Mouse (Mus musculus): ENCODE results near the gene Zeb2.

Gene Zeb2

DNA sequence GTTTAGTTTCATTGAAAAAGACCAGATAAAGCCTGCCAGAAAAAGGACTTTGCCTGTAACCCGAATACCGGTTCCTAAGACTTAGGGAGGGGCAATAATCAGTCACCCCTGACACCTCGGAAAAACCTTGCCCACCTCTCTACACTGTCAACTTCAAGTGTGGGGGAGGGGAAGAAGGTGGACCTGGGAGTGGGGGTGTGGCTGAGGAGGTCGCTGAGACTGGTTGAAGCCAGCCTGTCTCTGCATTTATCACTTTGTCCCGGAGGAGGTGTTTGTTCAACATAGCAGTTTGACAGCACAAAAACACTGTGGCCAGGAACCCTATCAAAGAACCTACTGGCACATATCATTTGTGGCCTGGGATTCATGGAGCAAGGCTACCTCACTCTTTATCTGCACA lies 19.2 kb downstream of the Zeb2 start:
- no peak for DNase-seq (ENCODE audit: low read depth, low spot score)

DNA sequence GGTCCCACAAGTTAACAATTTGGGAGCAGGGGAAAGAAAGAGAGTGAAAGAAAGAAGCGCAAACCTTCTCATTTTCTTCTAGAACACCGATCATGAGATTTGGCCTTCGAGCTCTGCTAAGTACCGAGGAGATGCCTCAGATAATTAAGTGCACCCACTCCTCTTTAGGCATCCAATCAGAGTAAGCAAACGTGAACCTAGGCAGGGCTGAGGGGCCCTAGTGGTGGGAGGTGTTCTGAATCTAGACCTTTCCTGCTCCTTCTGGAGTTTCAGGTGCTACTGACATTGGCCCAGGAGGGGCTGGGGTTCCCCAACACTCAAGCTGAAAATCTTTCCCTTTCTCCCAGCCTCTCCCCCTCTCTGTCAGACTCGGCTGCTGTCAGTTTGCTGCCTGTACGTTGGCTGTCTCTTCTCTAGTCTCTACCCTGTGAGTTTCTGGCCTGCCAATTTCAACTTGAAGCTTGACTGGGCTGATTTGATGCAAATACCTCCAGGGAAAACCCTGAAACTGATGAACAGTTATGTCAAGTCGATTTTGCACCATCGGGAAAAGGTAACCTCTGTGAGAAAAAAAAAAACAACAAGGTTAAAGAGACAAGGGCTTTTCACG lies 20.5 kb downstream of the Zeb2 start:
- DNase-seq (ENCODE audit: low read depth, low spot score), result no peak

DNA sequence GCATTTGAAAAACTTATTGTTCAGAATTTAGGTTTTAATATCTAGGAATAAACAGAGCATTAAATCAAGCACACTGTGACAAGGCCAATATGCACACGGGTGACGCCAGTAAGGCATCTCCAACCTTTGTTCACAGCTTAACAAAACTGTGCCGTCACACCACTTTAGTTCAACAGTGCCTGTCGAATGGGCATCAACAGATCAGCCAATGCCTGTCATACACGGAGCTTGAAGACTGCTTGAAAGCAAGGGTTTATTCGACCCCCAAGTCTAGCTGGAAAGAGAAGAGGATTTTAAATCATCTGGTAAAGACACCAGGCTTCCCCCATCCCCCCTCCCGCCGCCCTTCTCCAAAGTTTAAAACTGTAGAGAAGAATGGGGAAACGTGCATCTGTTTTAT lies 21.4 kb downstream of the Zeb2 start:
- no peak for DNase-seq (ENCODE audit: low read depth, low spot score)

DNA sequence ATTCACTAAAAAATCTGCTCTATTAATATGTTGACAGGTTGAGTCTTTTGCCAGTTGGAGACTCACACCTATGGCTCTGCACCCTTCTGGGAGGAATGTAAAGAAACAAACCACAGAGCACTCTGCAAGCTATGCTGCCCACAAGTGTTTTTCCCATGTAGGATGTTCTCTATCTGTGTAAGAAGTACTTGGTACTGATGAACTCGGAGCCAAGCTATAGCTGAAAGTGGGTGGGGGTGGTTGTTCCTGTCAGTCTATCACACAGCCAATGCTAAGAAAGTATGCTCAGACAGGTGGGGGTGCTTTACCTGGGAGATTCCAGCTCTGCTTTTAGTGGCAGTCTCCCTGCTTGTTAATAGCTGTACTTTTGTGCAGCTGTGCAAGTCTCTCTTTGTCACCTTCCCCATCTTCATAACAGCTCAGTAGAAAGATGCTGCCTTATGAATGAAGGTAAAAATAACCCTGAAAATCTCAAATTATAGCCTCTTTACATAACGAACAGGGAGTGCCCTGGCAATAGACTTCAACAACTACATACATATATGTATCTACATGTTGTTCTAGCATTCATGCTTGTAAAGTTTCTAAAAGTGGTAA lies 22.7 kb downstream of the Zeb2 start:
- no peak for DNase-seq (ENCODE audit: low read depth, low spot score)

DNA sequence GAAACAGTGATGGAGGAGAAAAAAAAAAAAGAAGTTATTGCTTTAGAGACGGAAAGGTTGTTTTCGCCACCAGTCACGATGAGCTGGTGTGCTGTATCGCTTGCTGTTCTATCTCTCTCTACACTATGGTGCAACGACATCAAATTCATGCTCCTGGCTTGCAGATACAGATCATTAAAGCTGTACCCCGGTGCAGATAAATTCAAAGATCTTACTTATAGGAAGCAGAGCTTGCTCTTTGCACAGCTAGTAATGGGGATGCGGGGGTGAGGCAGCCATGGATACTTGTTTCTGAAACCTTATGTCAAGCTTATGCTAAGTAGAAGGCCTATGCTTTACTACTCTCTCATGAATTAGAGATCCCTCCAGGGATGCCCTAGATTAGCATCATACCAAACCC lies 23.7 kb downstream of the Zeb2 start:
- DNase-seq (ENCODE audit: low read depth, low spot score), result no peak

DNA sequence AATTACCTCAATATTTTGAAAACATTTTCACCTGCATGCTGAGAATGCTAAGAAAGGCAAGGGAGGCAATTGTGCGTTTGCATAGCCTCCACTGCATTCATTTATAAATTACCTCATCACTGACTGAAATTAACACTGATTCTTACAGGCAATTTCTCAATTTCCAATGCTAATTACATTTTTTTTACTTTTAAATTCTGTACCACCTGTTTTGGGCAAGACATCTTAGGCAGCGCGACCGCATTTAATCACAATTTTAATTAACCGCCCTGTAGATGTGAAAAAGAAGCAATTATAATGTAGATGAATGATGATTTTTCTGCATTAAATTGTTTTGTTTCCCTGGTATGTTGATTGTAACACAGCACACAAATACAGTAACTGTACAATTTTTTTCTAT lies 24.5 kb downstream of the Zeb2 start:
- DNase-seq (ENCODE audit: low read depth, low spot score), result no peak

DNA sequence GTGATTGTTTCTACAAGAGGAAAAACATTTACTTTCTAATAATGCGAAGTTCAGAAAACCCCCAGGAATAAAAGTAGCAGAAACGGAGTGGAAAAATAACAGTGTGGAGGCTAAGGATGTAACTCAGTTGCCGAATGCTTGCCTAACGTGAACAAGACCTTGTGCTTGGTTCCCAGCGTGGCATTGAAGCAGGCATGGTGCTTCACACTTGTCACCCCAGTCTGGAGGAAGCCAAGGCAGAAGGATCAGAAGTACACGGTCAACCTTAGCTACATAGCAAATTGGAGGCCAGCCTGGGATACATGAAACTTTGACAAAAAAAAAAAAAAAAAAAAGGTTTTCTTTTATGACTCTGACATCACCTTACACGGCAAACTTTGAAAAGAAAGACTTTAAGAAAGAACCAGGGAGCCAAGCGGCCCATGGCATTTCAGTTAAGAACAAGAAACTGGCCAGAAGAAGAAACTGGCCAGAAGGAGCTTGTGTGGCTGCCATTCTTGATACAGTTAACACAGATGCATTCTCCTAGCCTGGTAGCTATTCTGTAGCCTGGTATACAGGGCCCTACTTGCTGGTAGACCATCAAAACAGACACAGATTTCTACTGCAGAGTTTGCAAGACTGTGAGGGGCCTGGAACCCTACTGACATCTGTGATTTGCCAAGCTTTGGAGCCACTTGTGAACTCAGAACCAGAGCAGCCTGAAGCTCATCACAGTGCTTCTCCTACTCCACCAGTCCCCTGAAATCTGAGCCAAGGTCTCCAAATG lies 26.5 kb downstream of the Zeb2 start:
- DNase-seq (ENCODE audit: low read depth, low spot score), result no peak

DNA sequence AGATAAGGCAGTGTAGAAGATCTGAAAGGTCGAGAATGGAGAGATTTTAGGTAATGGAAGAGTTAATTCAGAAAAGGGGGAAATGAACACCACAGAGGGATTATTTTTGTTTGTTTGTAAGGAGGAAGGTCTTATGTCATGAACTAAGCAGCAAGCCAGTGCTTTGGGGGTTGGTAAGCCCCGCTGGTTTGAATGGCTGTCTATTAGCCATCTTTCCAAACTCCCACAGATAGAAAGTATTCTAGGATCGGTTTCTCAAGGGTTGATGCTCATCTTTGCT lies 28.0 kb downstream of the Zeb2 start:
- DNase-seq (ENCODE audit: low read depth, low spot score), result no peak

DNA sequence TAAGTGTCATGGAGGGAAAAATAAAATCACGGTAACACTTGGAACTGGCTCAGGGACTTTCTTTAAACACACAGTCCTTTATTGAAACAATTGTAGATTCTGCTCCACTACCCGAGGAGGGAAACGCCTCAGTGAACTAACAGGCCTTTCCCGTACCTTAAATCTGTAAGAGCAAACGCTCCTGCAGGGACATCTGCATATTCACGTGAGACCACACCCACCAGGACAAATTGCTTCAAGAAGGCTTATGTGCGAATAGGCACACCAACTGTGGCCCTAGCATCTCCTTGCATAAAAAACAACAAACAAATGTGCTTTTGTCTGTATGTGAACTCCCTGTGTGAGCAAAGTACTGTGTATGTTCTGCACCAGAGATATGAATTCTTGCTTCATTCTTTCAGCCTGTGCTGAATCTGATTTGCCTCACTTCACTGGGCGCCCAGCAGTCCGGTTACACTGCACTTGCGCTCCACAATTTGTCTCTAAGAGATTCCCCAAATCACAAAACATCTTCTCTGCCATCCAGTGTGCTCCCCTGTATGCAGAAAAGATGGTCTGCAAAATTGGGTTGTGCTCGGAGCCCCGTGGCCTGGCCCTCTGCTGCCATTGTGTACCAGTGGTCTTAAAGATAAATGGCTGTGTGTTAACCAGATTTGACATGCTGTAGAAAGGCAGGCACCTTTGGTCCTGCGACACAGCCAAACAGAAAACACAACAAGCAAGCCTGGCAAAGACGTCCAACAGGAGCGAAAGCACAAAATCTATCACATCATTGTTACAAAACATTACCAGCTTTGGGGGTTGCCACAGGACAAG lies 28.6 kb downstream of the Zeb2 start:
- DNase-seq (ENCODE audit: low read depth, low spot score), result no peak

DNA sequence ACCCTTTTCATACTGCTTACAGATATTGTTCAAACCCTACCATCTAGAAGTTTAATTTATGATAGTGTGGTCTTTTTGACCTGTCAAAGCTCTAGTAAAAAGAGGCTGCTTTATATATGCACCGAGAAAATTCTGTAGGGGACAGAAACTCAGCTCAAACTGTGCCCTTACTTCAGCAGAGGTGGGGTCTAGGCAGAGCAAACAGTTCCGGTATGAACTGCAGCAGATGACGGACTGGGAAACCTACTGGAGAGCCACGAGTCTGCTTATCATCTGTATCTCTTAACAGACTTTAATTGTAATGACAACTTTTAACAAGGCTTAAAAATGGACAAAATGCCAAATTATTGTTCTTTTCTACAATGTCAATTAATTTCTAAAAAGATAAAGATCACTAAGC lies 30.0 kb downstream of the Zeb2 start:
- no peak for DNase-seq (ENCODE audit: low read depth, low spot score)

DNA sequence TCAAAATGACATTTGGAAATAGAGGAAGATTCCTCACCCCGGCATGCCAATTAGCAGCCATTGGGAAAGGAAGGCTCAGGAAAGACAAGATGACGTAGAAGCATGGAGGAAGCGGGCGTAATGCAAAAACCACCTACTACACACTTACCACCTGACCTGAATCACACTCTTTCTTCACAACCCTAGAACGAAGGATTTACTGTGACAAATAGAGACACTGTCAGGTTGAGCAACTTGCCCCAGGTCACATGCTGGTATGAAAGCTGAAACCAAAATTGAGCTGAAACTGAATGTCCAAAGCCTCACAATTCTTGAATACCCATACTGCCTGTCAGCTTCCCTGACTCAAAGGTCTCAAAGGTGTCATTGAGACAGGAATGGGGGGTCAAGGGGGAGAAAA lies 31.5 kb downstream of the Zeb2 start:
- no peak for DNase-seq (ENCODE audit: low read depth, low spot score)

DNA sequence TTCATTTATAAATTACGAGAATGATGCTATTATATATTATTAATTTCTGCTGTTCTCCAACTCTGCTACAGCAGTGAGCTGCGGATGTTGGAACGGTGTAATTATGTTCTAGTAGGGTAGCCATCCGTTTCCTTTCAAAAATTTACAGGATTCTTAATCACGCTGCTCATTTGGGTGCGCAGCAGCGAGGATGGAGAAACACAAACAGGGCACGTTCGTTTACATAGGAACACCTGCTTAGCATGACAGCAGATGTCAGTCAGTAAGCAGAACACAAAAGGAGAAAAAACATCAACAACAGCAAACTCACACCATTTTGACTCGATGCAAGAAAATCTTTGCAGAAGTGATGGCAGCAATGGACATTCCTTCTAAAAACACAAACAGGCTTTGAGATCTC lies 34.2 kb downstream of the Zeb2 start:
- no peak for DNase-seq (ENCODE audit: low read depth, low spot score)

DNA sequence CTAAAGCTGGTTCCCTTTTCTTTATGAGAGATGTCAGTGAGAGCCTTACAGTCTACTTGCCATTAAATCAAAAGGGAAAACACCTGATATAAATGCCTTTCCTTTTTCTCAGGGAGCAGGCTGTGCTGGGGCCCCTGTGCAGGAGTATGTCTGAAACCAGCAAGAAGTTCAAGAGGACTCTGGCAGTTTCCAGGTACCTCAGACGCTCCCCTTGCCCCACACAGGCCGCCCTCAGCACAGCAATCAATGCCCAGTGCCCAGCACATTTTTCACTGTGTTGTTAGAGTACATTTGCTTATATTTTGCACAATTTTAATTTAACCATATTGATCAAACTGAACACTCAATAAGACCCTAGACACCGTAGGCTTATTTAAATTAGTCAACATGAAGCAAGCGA lies 35.6 kb downstream of the Zeb2 start:
- no peak for DNase-seq (ENCODE audit: low read depth, low spot score)

DNA sequence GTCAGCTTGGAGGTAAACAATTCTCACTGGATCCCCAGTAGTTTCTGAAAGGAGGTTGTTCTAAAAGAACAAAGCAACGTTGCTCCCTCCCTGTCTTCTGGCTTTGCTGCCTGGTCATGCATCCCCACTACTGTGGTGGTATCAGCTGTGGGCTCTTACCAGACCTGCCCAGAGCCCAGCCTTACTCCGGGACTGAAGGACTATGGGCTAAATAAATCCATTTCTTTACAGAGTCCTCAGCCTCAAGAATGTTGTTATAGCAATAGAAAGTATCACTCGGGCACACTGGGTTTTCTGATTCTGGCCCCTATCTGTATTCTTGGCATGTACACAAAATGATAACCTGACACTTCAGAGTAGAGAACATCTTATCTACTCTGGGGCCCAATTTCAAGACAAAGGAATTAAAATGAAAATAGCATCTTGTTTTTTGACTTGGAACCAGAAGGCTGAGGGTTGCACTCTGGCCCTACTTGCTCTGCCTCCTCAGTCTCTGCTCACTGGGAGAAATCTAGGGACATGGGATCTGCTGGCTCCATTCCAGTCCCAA lies 39.2 kb downstream of the Zeb2 start:
- DNase-seq (ENCODE audit: low read depth, low spot score), result no peak

DNA sequence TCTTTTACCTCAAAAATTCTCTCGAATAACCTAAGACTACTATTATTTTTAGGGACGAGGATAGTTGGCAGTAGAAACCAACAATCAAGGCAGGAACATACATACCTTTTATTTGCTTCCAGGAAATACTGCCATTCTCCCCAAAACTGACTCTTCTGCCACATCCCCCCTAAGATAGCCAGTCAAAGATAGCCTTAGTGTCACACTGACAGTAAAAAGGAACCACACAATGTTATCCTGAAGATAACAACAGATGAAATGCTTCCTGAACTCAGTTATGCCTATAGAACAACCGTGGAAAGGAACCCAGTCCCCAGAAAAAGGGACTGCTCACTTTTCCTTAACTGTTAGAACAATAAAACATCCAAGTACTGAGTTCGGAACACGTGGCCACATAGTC lies 39.8 kb downstream of the Zeb2 start:
- DNase-seq (ENCODE audit: low read depth, low spot score), result no peak

DNA sequence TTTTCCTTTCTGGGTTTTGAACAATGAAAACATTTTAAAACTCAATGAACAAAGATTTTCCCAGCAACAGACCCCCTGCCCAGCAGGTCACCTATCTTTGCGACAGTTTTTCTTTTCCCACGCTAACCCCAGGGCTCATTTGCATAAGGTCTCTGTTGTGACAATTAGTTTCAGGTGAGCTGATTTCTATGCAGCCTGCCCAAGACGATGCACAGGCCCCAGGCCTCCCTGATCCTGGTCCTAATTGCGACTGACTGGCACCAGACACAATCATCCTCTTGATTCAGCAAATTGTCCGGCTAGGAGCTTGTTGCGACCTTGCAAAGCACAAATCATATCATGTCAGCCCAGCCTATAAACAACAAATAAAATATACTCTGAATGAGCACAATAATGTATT lies 44.2 kb downstream of the Zeb2 start:
- DNase-seq (ENCODE audit: low read depth, low spot score), result no peak

DNA sequence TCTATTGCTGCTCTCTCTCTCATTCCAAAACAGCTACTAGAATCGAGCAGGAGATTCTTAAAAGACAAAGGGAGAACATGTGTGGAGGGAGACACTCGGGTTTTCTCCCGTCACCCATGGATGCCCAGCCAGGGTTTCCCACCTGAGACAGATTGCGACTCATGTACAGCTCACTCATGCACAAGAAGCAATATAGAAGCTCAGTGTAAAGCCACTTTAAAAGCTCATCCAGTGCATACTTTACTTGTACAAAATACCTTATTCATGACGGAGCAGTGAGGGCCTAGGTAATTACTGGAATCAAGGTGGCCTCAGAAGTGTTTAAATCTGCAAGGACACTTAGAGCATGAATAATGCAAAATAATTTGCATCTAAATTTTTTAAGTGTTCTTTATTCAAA lies 45.9 kb downstream of the Zeb2 start:
- DNase-seq (ENCODE audit: low read depth, low spot score), result no peak

DNA sequence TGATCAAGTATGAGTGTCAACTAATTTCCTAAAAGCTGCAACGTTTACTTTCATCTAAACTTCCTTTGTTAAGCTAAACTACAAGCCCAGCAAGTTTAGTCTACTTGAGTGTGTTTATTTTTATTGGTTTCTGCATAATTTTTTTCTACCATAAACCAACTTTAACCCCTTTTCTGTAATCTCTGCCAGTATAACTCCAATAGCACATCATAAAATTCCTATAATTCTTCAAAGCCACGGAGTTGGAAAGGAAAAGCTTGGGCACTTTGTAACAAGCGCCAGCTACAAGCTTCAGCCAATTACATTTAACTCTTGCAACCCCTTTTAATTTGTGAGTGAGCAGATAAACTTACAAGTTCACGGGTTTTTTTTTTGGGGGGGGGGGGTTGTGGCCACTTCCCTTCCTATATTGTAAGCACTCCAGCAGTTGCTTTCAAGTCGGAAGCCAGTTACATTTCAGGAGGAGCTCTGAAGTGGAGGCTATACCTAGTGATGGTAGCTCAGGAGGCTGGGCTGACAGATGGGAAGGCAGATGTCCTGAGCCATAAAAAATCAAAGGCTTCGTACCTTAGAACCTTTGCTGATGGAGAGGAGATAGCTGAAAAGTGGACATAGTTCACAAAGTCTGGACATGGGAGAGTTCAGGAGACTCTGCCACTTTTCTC lies 46.5 kb downstream of the Zeb2 start:
- DNase-seq (ENCODE audit: low read depth, low spot score), result no peak

DNA sequence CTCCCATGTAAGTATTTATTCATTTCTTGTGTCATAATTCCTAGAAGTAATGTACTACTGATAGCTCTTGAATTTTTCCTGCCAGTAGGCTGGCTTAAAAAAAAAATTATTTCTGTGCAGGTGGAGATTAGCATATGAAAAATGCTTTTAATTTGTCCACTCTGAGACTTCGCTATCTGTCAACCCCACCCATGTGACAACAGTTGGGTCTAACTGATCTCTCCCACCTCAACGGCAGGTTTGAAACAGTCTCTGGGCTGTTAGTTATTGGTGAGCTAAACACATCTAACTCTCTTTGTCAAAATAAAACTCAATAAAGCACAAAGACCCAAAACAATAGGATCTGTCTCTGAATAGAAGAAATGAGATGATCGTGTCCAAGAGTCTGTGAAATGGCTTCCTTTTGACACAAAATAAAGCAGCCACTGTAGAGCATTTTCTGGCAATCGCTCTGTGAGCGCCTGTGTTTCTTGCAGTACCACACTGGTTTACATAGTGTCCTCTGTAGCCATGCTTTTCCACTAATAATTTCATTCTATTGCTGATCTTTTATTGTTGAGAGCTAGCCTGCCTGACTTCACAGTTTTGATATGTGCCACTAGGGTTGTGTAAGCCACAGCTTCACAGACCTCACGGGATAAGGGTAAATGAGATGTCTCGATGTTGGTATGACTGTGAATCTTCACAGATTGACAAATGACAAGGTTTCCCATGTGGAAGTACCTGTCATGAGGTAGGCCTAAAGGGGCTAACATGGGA lies 48.2 kb downstream of the Zeb2 start:
- no peak for DNase-seq (ENCODE audit: low read depth, low spot score)

DNA sequence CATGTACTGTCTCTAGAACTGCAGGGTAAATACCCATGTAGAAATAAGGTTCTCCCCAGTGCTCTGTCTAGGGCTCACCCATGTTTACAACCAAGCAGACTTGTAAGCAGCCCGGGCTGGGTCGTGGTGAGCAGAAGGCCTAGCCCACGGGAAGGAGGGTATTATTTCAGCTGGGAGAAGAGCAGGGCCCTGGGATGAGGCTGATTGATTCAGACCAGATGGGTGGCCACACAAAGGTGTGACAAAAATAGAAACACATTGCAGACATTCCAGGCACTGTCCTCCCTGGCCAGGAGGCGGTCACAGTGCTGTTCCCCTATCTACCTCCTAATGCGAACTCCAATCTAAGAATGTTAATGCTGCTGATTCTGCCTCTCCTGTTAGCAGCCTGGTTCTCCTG lies 50.1 kb downstream of the Zeb2 start:
- no peak for DNase-seq (ENCODE audit: low read depth, low spot score)

DNA sequence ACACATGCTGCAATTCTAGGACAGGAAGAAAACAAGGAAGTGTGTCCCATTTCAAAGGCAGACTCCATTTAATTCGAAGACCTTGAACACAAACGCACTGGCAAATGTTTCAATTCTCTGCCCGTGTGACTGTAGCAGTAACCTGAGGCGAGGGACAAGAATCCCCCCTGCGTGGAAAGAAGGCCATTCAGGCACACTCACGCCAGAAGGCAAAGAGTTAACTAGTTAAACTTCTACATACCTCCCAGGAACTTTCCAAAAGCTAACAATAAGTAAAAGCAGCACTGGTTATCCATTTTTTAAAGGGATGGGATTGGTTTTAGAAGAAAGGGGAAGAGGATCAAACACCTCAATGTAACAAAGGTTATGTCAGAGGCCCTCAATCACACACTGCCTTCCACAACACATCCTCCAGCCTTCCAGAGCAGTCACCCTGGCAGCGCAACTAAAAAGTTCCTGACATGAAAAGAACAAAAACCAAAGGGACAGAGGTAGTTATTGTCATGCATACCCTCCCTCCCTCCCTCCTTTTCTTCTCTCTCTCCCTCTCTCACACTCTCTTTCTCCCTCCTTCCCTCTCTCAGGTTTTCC lies 53.8 kb downstream of the Zeb2 start:
- DNase-seq (ENCODE audit: low read depth, low spot score), result no peak

Data from WW6 (cell line).